Mouse (Mus musculus) C2C12 (cell line): ENCODE results near the gene Hsd17b2. TPM values are rescaled to one million over a fixed set of nuclear protein-coding genes. Genes with fewer than 3 reads are reported as not detected.

Source experiments
- H3K27me3 ChIP-seq: one replicate; pipeline ENCODE4 v1.6.1; 2011; ENCODE audit not compliant: control insufficient read depth, insufficient read depth, insufficient read length
- H3K36me3 ChIP-seq: one replicate; pipeline ENCODE4 v1.6.1; 2011; ENCODE audit not compliant: control insufficient read depth, insufficient read depth
- H3K4me3 ChIP-seq: one replicate; pipeline ENCODE4 v1.5.1; 2011; ENCODE audit warnings: mild to moderate bottlenecking, control low read depth; ENCODE audit not compliant: poor library complexity, insufficient read depth, severe bottlenecking
- H3K79me2 ChIP-seq: one replicate; pipeline ENCODE4 v1.6.1; 2011; ENCODE audit not compliant: control insufficient read depth, insufficient read depth
- H3K79me3 ChIP-seq: one replicate; pipeline ENCODE4 v1.6.1; 2011; ENCODE audit warnings: low read depth, control low read depth
- H3ac ChIP-seq: one replicate; pipeline ENCODE3; 2011; ENCODE audit warnings: low read depth; ENCODE audit not compliant: control insufficient read depth, insufficient read length
- CEBPB ChIP-seq: IDR thresholded peaks from one replicate; pipeline ENCODE4 v1.6.1; 2011; ENCODE audit warnings: low read depth, mild to moderate bottlenecking, control low read depth, moderate library complexity
- CTCF ChIP-seq: IDR thresholded peaks from one replicate; pipeline ENCODE4 v1.5.1; 2011; ENCODE audit not compliant: control insufficient read depth, insufficient read depth, insufficient read length
- FOSL1 ChIP-seq: IDR thresholded peaks from one replicate; pipeline ENCODE4 v1.8.0; 2011; ENCODE audit warnings: mild to moderate bottlenecking, low read length; ENCODE audit not compliant: poor library complexity, insufficient read depth, severe bottlenecking
- MAX ChIP-seq: IDR thresholded peaks from one replicate; pipeline ENCODE4 v1.6.1; 2011; ENCODE audit warnings: mild to moderate bottlenecking, control low read depth
- MYOD1 ChIP-seq: IDR thresholded peaks from one replicate; pipeline ENCODE4 v1.6.1; 2011; ENCODE audit warnings: low read depth; ENCODE audit not compliant: control insufficient read depth, insufficient read length
- MYOG ChIP-seq: IDR thresholded peaks from one replicate; pipeline ENCODE4 v1.6.1; 2011; ENCODE audit not compliant: control insufficient read depth, insufficient read length; ENCODE audit errors: extremely low read depth
- USF1 ChIP-seq: IDR thresholded peaks from one replicate; pipeline ENCODE4 v1.6.1; 2011; ENCODE audit warnings: low read depth, mild to moderate bottlenecking, control low read depth, moderate library complexity
- polyA plus RNA-seq: library from polyadenylated mRNA; unstranded; fragments of >200 nt; fragmentation: generic; extraction: Trizol; gene quantifications from one replicate; pipeline ENCODE4 v1.2.1, GENCODE M21; 2012; ENCODE audit warnings: missing spikeins

The Hsd17b2 gene
- polyA plus RNA-seq, 1 experiment = not detected

- H3K36me3 ChIP-seq = no peaks in the 10 kb centered on the region
- no peak overlapping the region for H3K4me3 ChIP-seq
- H3K27me3 ChIP-seq = no peaks in the 10 kb centered on the region
- H3K79me2 ChIP-seq = no peaks in the 10 kb centered on the region
- no peak overlapping the region for H3ac ChIP-seq
- no peak for TF ChIP-seq MYOD1
- no peak for TF ChIP-seq USF1
- no peak for TF ChIP-seq CTCF
- no peak for TF ChIP-seq MYOG
- TF ChIP-seq MAX = no peak
- no peak for TF ChIP-seq CEBPB
- no peak for TF ChIP-seq FOSL1
- no peaks in the 10 kb centered on the region for H3K79me3 ChIP-seq
These were observed 74.4 kb downstream of the Hsd17b2 start for GRCm38 (mm10) chr8:117776075-117776474.

GRCm38 (mm10) chr8:117778531-117779322 lies 77.0 kb downstream of the Hsd17b2 start:
- Histone ChIP-seq H3K79me3 (no peaks in the 10 kb centered on the region), H3K4me3 (no peak overlapping the region), H3K36me3 (no peaks in the 10 kb centered on the region), H3K27me3 (peaks cover 7% of the 10 kb centered on the region), H3K79me2 (no peaks in the 10 kb centered on the region), H3ac (no peak overlapping the region)
- TF ChIP-seq CEBPB = no peak
- no peak for TF ChIP-seq MYOD1
- no peak for TF ChIP-seq MAX
- TF ChIP-seq CTCF = no peak
- no peak for TF ChIP-seq USF1
- TF ChIP-seq MYOG = no peak
- no peak for TF ChIP-seq FOSL1

GRCm38 (mm10) chr8:117779344-117779743 lies 77.6 kb downstream of the Hsd17b2 start:
- H3K79me3 ChIP-seq = no peaks in the 10 kb centered on the region

GRCm38 (mm10) chr8:117781375-117782129 lies 79.8 kb downstream of the Hsd17b2 start:
- H3K4me3 ChIP-seq = no peak overlapping the region
- no peak overlapping the region for H3ac ChIP-seq
- peaks cover 7% of the 10 kb centered on the region for H3K27me3 ChIP-seq
- H3K79me3 ChIP-seq = no peaks in the 10 kb centered on the region
- TF ChIP-seq MYOD1 = no peak
- TF ChIP-seq CTCF = no peak
- TF ChIP-seq USF1 = no peak
- TF ChIP-seq FOSL1 = no peak
- no peak for TF ChIP-seq MAX
- no peak for TF ChIP-seq MYOG
- no peak for TF ChIP-seq CEBPB
- no peaks in the 10 kb centered on the region for H3K36me3 ChIP-seq
- H3K79me2 ChIP-seq = no peaks in the 10 kb centered on the region

More at GRCm38 (mm10) chr8:117779344-117779743, 77.6 kb downstream of the Hsd17b2 start:
- Histone ChIP-seq H3ac (no peak overlapping the region), H3K4me3 (no peak overlapping the region), H3K79me2 (no peaks in the 10 kb centered on the region), H3K27me3 (peaks cover 7% of the 10 kb centered on the region), H3K36me3 (no peaks in the 10 kb centered on the region)
- TF ChIP-seq MYOD1 = no peak
- TF ChIP-seq MAX = no peak
- no peak for TF ChIP-seq FOSL1

- no peak for TF ChIP-seq MYOD1
- no peak for TF ChIP-seq FOSL1
- no peak for TF ChIP-seq CTCF
- TF ChIP-seq MYOG = no peak
- no peak for TF ChIP-seq CEBPB
These were observed 81.3 kb downstream of the Hsd17b2 start for GRCm38 (mm10) chr8:117783021-117783420.

More at GRCm38 (mm10) chr8:117783021-117783420, 81.3 kb downstream of the Hsd17b2 start:
- Histone ChIP-seq H3K4me3 (no peak overlapping the region), H3K79me3 (no peaks in the 10 kb centered on the region), H3K79me2 (no peaks in the 10 kb centered on the region), H3ac (no peak overlapping the region), H3K27me3 (peaks cover 7% of the 10 kb centered on the region), H3K36me3 (no peaks in the 10 kb centered on the region)
